Mouse (Mus musculus) stomach, postnatal 0 days (tissue): ENCODE measurements around the gene Guca2a.

Experiments used
- CTCF ChIP-seq: IDR thresholded peaks from 2 replicates; pipeline ENCODE4 v1.5.1; 2016; ENCODE audit warnings: antibody characterized with exemption, low read depth, mild to moderate bottlenecking, moderate library complexity
- EP300 ChIP-seq: optimal IDR thresholded peaks from 2 replicates; pipeline ENCODE3; 2016; ENCODE audit warnings: antibody characterized with exemption

DNA sequence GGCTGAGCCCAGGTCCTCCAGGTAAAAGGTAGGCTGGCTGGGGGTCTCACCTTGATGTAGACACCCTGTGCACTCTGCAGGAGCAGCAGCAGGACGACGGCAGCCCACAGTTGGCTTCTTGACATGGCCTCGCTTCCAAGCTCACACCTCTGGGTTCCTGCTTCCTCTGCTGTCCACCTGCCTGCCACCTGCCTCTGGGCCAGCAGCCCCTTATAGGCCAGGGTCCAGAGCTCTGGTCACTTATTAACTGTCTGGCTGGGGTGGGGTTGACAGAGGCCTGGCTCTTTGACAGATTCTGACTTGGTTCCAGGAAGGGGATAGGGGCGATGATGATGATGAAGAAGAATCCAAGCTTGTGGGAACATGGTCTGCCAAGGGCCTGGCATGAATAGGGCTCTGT lies 21.2 kb downstream of the Guca2a start, which contains the start of gene Guca2b:
- TF ChIP-seq EP300 (no peak), CTCF (no peak)
